Mouse (Mus musculus): ENCODE measurements around the gene Loxl1. TPM values are rescaled to one million over a fixed set of nuclear protein-coding genes. Genes with fewer than 3 reads are reported as not detected.
A peak's percentile ranks its signal among the peaks of the same experiment; 100 is the strongest.

Loxl1 gene
- polyA plus RNA-seq, 1 experiment from 2014 or later: 53.6 TPM

DNA sequence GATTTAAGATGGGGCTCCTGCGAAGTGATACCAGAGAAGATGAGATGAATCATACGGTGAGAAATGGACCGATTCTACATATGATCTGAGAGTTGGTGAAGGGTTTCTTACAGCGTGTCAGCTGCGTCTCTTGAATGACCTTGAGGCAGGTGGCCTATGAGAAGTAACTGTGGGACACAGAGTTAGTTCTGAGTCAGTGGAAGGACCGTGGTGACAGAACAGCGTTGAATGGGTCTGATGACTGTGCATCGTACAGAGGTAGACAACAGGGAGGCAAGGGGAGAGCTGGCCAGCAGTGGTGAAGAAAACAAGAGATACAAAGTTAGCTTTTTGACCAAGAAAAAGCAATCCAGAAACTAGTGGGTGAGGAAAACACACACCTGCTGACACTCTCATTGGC, 62.7 kb downstream of the Loxl1 start:
- peak overlapping the region; percentile 77 for H3K4me2 ChIP-seq (ENCODE audit: low read length)
- peaks cover 6% of the 10 kb centered on the region; the same call in 1 of the 2 replicates for H3K36me3 ChIP-seq (ENCODE audit: control insufficient read depth, insufficient read depth, low read length)
- H3K4me3 ChIP-seq (ENCODE audit: control insufficient read depth in 1 of 2, insufficient read depth in 1 of 2, low read depth in 1 of 2, low read length in 2 of 2): no peak overlapping the region
- H3K9ac ChIP-seq (ENCODE audit: low read length): peak overlapping the region; percentile 85
- 62% methylated on average over 8 of the region's 8 CpGs for WGBS
- ATAC-seq (ENCODE audit: insufficient number of reproducible peaks, insufficient read depth, low FRiP score, low read depth): no peak
- H3K9me3 ChIP-seq (ENCODE audit: control insufficient read depth, low read length): no peaks in the 10 kb centered on the region
- H3K27me3 ChIP-seq (ENCODE audit: control insufficient read depth, insufficient read depth, low read length): no peaks in the 10 kb centered on the region
- peaks cover 19 to 35% of the 10 kb centered on the region in 2 experiments for H3K4me1 ChIP-seq (ENCODE audit: control insufficient read depth in 2 of 2, insufficient read depth in 2 of 2, low read length in 2 of 2)
- peak overlapping the region; percentile 95 to 97 for H3K27ac ChIP-seq (replicated peaks in 1 of 2; ENCODE audit: control insufficient read depth in 1 of 2, insufficient read depth in 1 of 2, low read depth in 2 of 2, low read length in 2 of 2)

DNA sequence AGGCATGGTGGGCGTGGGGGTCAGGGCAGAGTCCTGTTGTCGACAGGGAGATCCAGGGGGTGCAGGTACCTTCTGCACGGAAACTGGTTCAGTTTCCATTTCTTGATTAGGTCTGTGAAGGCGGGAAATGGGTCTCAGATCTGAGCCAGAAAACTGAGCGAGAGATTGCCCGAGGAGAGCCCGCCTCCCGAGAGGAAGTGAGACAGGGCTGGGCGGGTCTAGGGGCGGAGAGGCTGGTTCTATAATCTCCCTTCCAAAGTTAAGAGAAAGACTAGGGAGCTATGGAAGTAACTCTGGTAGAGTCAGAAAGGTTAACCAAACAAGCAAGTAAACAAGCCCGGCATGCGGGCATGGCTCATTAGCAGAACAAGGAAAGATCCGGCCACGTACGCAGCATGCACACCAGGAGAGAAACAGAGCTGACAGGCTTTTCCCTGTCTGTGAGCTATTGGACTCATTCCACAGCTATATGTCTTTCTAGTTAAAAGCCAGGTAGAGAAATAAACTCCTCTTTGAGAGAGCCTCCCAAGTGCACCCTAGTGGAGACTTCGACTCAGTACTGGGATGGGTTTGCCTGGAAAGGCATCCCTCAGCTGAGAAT, 63.3 kb downstream of the Loxl1 start, which contains the start of gene Pml:
Pml (minus strand) TSS at position 195 of the 601 bp plus-strand sequence.
- Histone ChIP-seq H3K4me3 (ENCODE audit: control insufficient read depth in 1 of 2, insufficient read depth in 1 of 2, low read depth in 1 of 2, low read length in 2 of 2) (peak within 1 kb of the TSS; percentile 66), H3K36me3 (ENCODE audit: control insufficient read depth, insufficient read depth, low read length) (peaks cover 9% of the 10 kb centered on the region; the same call in 1 of the 2 replicates), H3K27ac (replicated peaks in 1 of 2; ENCODE audit: control insufficient read depth in 1 of 2, insufficient read depth in 1 of 2, low read depth in 2 of 2, low read length in 2 of 2) (peak within 1 kb of the TSS; percentile 95 to 97), H3K27me3 (ENCODE audit: control insufficient read depth, insufficient read depth, low read length) (no peaks in the 10 kb centered on the region), H3K9ac (ENCODE audit: low read length) (peak within 1 kb of the TSS; percentile 85), H3K4me2 (ENCODE audit: low read length) (peak within 1 kb of the TSS; percentile 77), H3K4me1 (ENCODE audit: control insufficient read depth in 2 of 2, insufficient read depth in 2 of 2, low read length in 2 of 2) (peaks cover 19 to 35% of the 10 kb centered on the region in 2 experiments), H3K9me3 (ENCODE audit: control insufficient read depth, low read length) (no peaks in the 10 kb centered on the region)
- peak; percentile 51; the same call in 1 of the 2 replicates for ATAC-seq (ENCODE audit: insufficient number of reproducible peaks, insufficient read depth, low FRiP score, low read depth)
- WGBS: 0% methylated on average over 16 of the region's 16 CpGs

DNA sequence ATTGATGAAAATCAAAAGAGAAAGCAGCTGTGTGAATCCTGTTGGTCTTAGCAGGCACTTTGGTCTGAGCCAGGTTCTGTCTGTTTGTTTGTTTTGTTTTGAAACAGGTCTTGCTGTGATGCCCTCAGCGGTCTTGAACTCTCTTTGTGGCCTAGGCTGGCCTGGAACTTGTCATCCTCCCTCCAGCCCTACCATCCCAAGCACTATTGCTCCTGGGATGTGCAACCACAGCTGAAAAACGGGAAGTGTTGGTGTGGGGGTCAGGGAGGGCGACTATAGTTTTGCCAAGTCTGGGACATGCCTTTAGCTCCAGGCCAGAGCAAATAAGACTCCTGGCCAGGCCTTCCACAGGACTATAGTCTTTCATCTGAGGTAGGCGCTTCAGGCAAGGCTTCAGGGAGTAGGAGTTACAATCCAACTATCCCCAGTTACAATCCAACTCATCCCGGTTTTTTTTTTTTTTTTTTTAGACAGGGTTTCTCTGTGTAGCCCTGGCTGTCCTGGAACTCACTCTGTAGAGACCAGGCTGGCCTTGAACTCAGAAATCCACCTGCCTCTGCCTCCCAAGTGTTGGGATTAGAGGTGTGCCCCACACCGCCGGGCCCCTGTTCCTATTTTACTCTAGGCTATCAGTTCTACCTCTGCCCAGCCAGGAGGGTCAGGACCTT, 64.1 kb downstream of the Loxl1 start:
- H3K4me1 ChIP-seq (ENCODE audit: control insufficient read depth in 2 of 2, insufficient read depth in 2 of 2, low read length in 2 of 2): peaks cover 24 to 40% of the 10 kb centered on the region in 2 experiments
- ATAC-seq (ENCODE audit: insufficient number of reproducible peaks, insufficient read depth, low FRiP score, low read depth): no peak

DNA sequence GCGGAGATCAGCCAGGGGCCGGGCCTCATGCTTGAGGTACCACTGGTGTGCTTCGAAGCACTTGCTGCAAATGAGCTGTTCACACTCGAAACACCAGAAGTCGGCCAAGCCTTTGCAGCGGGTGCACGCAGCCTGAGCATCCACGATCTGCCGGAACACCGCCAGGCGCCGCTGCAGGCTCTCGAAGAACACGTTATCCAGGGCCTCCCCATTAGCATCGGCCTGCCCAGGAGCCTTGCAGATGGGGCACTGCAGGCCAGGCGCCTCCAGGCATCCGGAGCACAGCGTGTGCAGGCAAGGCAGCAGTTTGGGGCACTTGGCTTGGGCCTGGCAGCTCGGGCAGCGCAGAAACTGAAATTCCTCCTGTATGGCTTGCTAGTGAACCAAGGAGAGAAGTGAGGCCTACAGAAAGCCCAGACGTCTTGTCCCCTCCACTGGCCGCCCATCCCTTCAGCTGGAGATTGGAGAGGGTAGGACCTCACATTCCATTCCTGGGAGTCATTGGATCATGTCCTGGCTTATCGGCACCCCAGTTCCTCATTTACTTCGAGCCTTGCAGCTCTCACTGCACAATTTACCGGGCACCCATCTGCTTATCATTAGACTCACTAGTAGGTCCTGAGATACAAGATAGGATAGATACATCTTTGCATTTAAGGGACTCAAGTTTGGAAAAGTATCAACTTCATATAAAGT, 65.8 kb downstream of the Loxl1 start:
- 8% methylated on average over 25 of the region's 25 CpGs for WGBS

More for the DNA sequence above, 64.1 kb downstream of the Loxl1 start:
- Histone ChIP-seq H3K9ac (ENCODE audit: low read length) (peak overlapping the region; percentile 85), H3K4me2 (ENCODE audit: low read length) (peak overlapping the region; percentile 77), H3K27me3 (ENCODE audit: control insufficient read depth, insufficient read depth, low read length) (no peaks in the 10 kb centered on the region), H3K27ac (replicated peaks in 1 of 2; ENCODE audit: control insufficient read depth in 1 of 2, insufficient read depth in 1 of 2, low read depth in 2 of 2, low read length in 2 of 2) (peak overlapping the region; percentile 95 to 97), H3K36me3 (ENCODE audit: control insufficient read depth, insufficient read depth, low read length) (peaks cover 9% of the 10 kb centered on the region; the same call in 1 of the 2 replicates), H3K4me3 (ENCODE audit: control insufficient read depth in 1 of 2, insufficient read depth in 1 of 2, low read depth in 1 of 2, low read length in 2 of 2) (peak overlapping the region; percentile 66), H3K9me3 (ENCODE audit: control insufficient read depth, low read length) (no peaks in the 10 kb centered on the region)
- 21% methylated on average over 7 of the region's 7 CpGs for WGBS

DNA sequence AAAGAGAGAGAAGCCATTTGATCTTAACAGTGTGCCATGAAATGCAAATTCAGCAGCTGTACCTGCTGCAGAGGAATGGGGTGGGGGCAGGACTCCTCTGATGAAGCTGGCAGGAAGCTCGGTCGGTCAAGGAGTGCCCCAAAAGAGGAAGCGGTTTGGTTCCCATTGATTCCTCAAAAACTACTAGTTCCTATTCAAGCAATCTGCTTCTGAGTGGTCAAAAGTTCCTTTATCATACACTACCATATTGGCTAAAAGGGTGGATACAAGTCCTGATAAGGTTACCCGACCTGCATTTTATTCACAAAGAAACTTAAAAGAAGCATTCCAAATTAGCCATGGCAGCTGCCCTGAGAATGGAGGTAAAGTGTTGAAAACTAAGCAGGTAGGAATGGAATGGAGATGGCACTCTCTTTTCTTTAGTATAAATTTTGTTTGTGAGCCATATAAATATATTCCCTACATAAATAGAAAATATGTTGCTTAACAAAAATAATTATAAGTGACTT, 66.8 kb downstream of the Loxl1 start:
- H3K4me2 ChIP-seq (ENCODE audit: low read length): 0 out of 2 replicates have a peak overlapping the region, but pooled peaks have one; percentile 77
- H3K9ac ChIP-seq (ENCODE audit: low read length): no peak overlapping the region; the same call in 1 of the 2 replicates
- H3K4me1 ChIP-seq (ENCODE audit: control insufficient read depth in 2 of 2, insufficient read depth in 2 of 2, low read length in 2 of 2): peaks cover 33 to 62% of the 10 kb centered on the region in 2 experiments
- 63% methylated on average over 4 of the region's 4 CpGs for WGBS
- ATAC-seq (ENCODE audit: insufficient number of reproducible peaks, insufficient read depth, low FRiP score, low read depth): no peak
- H3K27me3 ChIP-seq (ENCODE audit: control insufficient read depth, insufficient read depth, low read length): no peaks in the 10 kb centered on the region
- H3K27ac ChIP-seq (replicated peaks in 1 of 2; ENCODE audit: control insufficient read depth in 1 of 2, insufficient read depth in 1 of 2, low read depth in 2 of 2, low read length in 2 of 2): no peak overlapping the region
- H3K9me3 ChIP-seq (ENCODE audit: control insufficient read depth, low read length): no peaks in the 10 kb centered on the region
- peaks cover 14% of the 10 kb centered on the region for H3K36me3 ChIP-seq (ENCODE audit: control insufficient read depth, insufficient read depth, low read length)
- no peak overlapping the region for H3K4me3 ChIP-seq (ENCODE audit: control insufficient read depth in 1 of 2, insufficient read depth in 1 of 2, low read depth in 1 of 2, low read length in 2 of 2)

More for the DNA sequence above, 65.8 kb downstream of the Loxl1 start:
- peak; percentile 67 for ATAC-seq (ENCODE audit: insufficient number of reproducible peaks, insufficient read depth, low FRiP score, low read depth)
- Histone ChIP-seq H3K4me1 (ENCODE audit: control insufficient read depth in 2 of 2, insufficient read depth in 2 of 2, low read length in 2 of 2) (peaks cover 29 to 51% of the 10 kb centered on the region in 2 experiments), H3K9me3 (ENCODE audit: control insufficient read depth, low read length) (no peaks in the 10 kb centered on the region), H3K9ac (ENCODE audit: low read length) (peak overlapping the region; percentile 70), H3K27me3 (ENCODE audit: control insufficient read depth, insufficient read depth, low read length) (no peaks in the 10 kb centered on the region), H3K36me3 (ENCODE audit: control insufficient read depth, insufficient read depth, low read length) (peaks cover 14% of the 10 kb centered on the region), H3K4me2 (ENCODE audit: low read length) (peak overlapping the region; percentile 77), H3K4me3 (ENCODE audit: control insufficient read depth in 1 of 2, insufficient read depth in 1 of 2, low read depth in 1 of 2, low read length in 2 of 2) (peak overlapping the region; percentile 30 to 37), H3K27ac (replicated peaks in 1 of 2; ENCODE audit: control insufficient read depth in 1 of 2, insufficient read depth in 1 of 2, low read depth in 2 of 2, low read length in 2 of 2) (peak overlapping the region; percentile 55 to 65)

GRCm38 (mm10) chr9:58243696-58244095, 69.3 kb downstream of the Loxl1 start:
- ATAC-seq (ENCODE audit: insufficient number of reproducible peaks, insufficient read depth, low FRiP score, low read depth): no peak
- H3K9ac ChIP-seq (ENCODE audit: low read length): no peak overlapping the region
- H3K27ac ChIP-seq (replicated peaks in 1 of 2; ENCODE audit: control insufficient read depth in 1 of 2, insufficient read depth in 1 of 2, low read depth in 2 of 2, low read length in 2 of 2): no peak overlapping the region
- peaks cover 23% of the 10 kb centered on the region for H3K36me3 ChIP-seq (ENCODE audit: control insufficient read depth, insufficient read depth, low read length)
- H3K4me1 ChIP-seq (ENCODE audit: control insufficient read depth in 2 of 2, insufficient read depth in 2 of 2, low read length in 2 of 2): peaks cover 25 to 50% of the 10 kb centered on the region in 2 experiments
- 78% methylated on average over 6 of the region's 6 CpGs for WGBS
- H3K4me3 ChIP-seq (ENCODE audit: control insufficient read depth in 1 of 2, insufficient read depth in 1 of 2, low read depth in 1 of 2, low read length in 2 of 2): no peak overlapping the region
- no peak overlapping the region for H3K4me2 ChIP-seq (ENCODE audit: low read length)
- no peaks in the 10 kb centered on the region for H3K27me3 ChIP-seq (ENCODE audit: control insufficient read depth, insufficient read depth, low read length)
- no peaks in the 10 kb centered on the region for H3K9me3 ChIP-seq (ENCODE audit: control insufficient read depth, low read length)

GRCm38 (mm10) chr9:58242696-58243095, 70.3 kb downstream of the Loxl1 start:
- H3K4me1 ChIP-seq (ENCODE audit: control insufficient read depth in 2 of 2, insufficient read depth in 2 of 2, low read length in 2 of 2): peaks cover 24 to 40% of the 10 kb centered on the region in 2 experiments
- H3K4me2 ChIP-seq (ENCODE audit: low read length): no peak overlapping the region
- H3K27me3 ChIP-seq (ENCODE audit: control insufficient read depth, insufficient read depth, low read length): no peaks in the 10 kb centered on the region
- H3K4me3 ChIP-seq (ENCODE audit: control insufficient read depth in 1 of 2, insufficient read depth in 1 of 2, low read depth in 1 of 2, low read length in 2 of 2): no peak overlapping the region
- H3K9me3 ChIP-seq (ENCODE audit: control insufficient read depth, low read length): no peaks in the 10 kb centered on the region
- H3K9ac ChIP-seq (ENCODE audit: low read length): no peak overlapping the region
- WGBS: 62% methylated on average over 5 of the region's 5 CpGs
- no peak for ATAC-seq (ENCODE audit: insufficient number of reproducible peaks, insufficient read depth, low FRiP score, low read depth)
- H3K27ac ChIP-seq (replicated peaks in 1 of 2; ENCODE audit: control insufficient read depth in 1 of 2, insufficient read depth in 1 of 2, low read depth in 2 of 2, low read length in 2 of 2): peak overlapping the region in 1 of 2 experiments; percentile 64; a peak in 1 of 4 replicates
- peaks cover 23% of the 10 kb centered on the region for H3K36me3 ChIP-seq (ENCODE audit: control insufficient read depth, insufficient read depth, low read length)

All from heart, embryonic 14.5 days (tissue).